Mouse (Mus musculus): ENCODE measurements around the gene Cic.

GRCm38 (mm10) chr7:25232101-25232648 lies 35.3 kb upstream of the Cic start:
- TF ChIP-seq CTCF (IDR thresholded peaks at IDR 0.05; ENCODE audit: borderline replicate concordance, insufficient read depth, low read depth, low read length) (no peak), POLR2A (IDR thresholded peaks at IDR 0.05; ENCODE audit: borderline replicate concordance, insufficient read depth, low read length) (no peak)

Measured in cerebellum, adult 2 months (tissue).